Mouse (Mus musculus) E14TG2a.4 (cell line): ENCODE measurements around the gene Stx11.

Experiments used
- CTCF ChIP-seq: conservative IDR thresholded peaks from 2 replicates; pipeline ENCODE4 v1.5.1; 2014; ENCODE audit warnings: low read length
- NANOG ChIP-seq: IDR thresholded peaks from 2 replicates; pipeline ENCODE4 v1.6.1; 2014; ENCODE audit warnings: borderline replicate concordance, low read length, mixed read lengths
- POU5F1 ChIP-seq: IDR thresholded peaks from 2 replicates; pipeline ENCODE4 v1.6.1; 2014; ENCODE audit warnings: low read length, borderline replicate concordance

DNA sequence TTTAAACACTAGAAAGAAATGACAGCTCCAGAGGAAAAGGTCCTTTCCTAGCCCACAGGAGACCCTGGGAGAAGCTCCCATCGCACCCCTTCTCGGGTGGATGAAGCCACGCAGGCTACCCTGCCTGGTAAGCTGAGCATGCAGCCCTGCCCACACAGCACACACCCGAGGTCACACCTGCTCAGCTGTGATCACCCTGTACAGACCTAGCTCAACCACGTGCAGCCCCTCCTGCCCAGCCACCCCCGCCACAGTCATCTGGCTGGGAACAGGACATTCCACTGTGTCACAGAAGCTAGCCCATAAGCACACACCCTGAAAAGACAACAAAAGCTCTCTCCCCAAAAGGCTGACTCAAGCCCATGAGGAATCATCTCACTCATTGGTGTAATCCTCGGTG lies 14.8 kb downstream of the Stx11 start:
- TF ChIP-seq CTCF (no peak), NANOG (no peak), POU5F1 (no peak)
